Mouse (Mus musculus): Measurements from ENCODE around the gene S100a10.
"Not testable (repeated sequence)": the region's sequence is repeated elsewhere in the genome, so short reads cannot be mapped to it uniquely, and the experiment has no call there.

The S100a10 gene

GRCm38 (mm10) chr3:93554981-93555877, at the start of gene S100a10:
Gene S100a10 (plus strand): TSS chr3:93555080.
- peak; percentile 29 to 37 for DNase-seq

GRCm38 (mm10) chr3:93505960-93506863, 48.7 kb upstream of the S100a10 start:
- DNase-seq, result no peak

GRCm38 (mm10) chr3:93506881-93507325, 48.0 kb upstream of the S100a10 start:
- DNase-seq, result no peak

- DNase-seq, result no peak
Observed at GRCm38 (mm10) chr3:93509301-93509700, 45.6 kb upstream of the S100a10 start.

- DNase-seq, result no peak
Observed at GRCm38 (mm10) chr3:93511036-93511435, 43.8 kb upstream of the S100a10 start.

- DNase-seq, result no peak
Observed at GRCm38 (mm10) chr3:93511801-93512200, 43.1 kb upstream of the S100a10 start.

- no peak for DNase-seq
Observed at GRCm38 (mm10) chr3:93512386-93513101, 42.3 kb upstream of the S100a10 start.

GRCm38 (mm10) chr3:93514628-93515027, 40.3 kb upstream of the S100a10 start:
- DNase-seq, result no peak

- no peak for DNase-seq
Observed at GRCm38 (mm10) chr3:93517343-93517742, 37.5 kb upstream of the S100a10 start.

- DNase-seq, result no peak
Observed at GRCm38 (mm10) chr3:93519856-93520329, 35.0 kb upstream of the S100a10 start.

GRCm38 (mm10) chr3:93520330-93521193, 34.3 kb upstream of the S100a10 start, which contains the start of gene S100a11:
Gene S100a11 (plus strand): TSS chr3:93520488.
- DNase-seq, result peak; percentile 3 to 4

- no peak for DNase-seq
Observed at GRCm38 (mm10) chr3:93521462-93522057, 33.3 kb upstream of the S100a10 start.

GRCm38 (mm10) chr3:93522611-93523010, 32.3 kb upstream of the S100a10 start:
- peak; percentile 63 to 65 for DNase-seq

GRCm38 (mm10) chr3:93527300-93527699, 27.6 kb upstream of the S100a10 start:
- DNase-seq, result no peak

GRCm38 (mm10) chr3:93528807-93529206, 26.1 kb upstream of the S100a10 start:
- no peak for DNase-seq

- no peak for DNase-seq
Observed at GRCm38 (mm10) chr3:93537068-93537576, 17.8 kb upstream of the S100a10 start.

GRCm38 (mm10) chr3:93538486-93538885, 16.4 kb upstream of the S100a10 start:
- no peak for DNase-seq

GRCm38 (mm10) chr3:93541501-93541900, 13.4 kb upstream of the S100a10 start:
- DNase-seq, result no peak

- not testable (repeated sequence) for DNase-seq
Observed at GRCm38 (mm10) chr3:93544170-93544569, 10.7 kb upstream of the S100a10 start.

- DNase-seq, result peak; percentile 81 to 91
Observed at GRCm38 (mm10) chr3:93547099-93547648, 7.7 kb upstream of the S100a10 start.
